Mouse (Mus musculus) spleen, adult 2 months (tissue): Measurements from ENCODE around the gene Gpc6. TPM values are rescaled to one million over a fixed set of nuclear protein-coding genes. Genes with fewer than 3 reads are reported as not detected.

Experiments
- DNase-seq, 2 experiments: peaks; one replicate each; pipeline versions ENCODE4 v3.0.0 to v3.0.0-alpha.2; 2012 to 2021; ENCODE audit warnings: low spot score in 2 of 2, low read depth in 1 of 2
- H3K27ac ChIP-seq: fragments of 200-500 bp; 2 replicates; pipeline ENCODE4 v1.5.1; 2012; ENCODE audit warnings: low read length, inconsistent platforms; ENCODE audit not compliant: insufficient read depth
- H3K27me3 ChIP-seq: fragments of 200-500 bp; 2 replicates; pipeline ENCODE4 v1.6.1; 2012; ENCODE audit warnings: mild to moderate bottlenecking, moderate library complexity, low read length, inconsistent platforms; ENCODE audit not compliant: control insufficient read depth, insufficient read depth
- H3K36me3 ChIP-seq: fragments of 200-500 bp; 2 replicates; pipeline ENCODE4 v1.6.1; 2012; ENCODE audit warnings: mild to moderate bottlenecking, low read length, inconsistent platforms; ENCODE audit not compliant: control insufficient read depth, insufficient read depth
- H3K4me1 ChIP-seq: fragments of 200-500 bp; 2 replicates; pipeline ENCODE4 v1.6.1; 2011; ENCODE audit warnings: inconsistent platforms; ENCODE audit not compliant: control insufficient read depth, insufficient read depth, insufficient read length
- H3K4me3 ChIP-seq: fragments of 200-500 bp; 2 replicates; pipeline ENCODE4 v1.5.1; 2011; ENCODE audit warnings: mild to moderate bottlenecking, inconsistent platforms; ENCODE audit not compliant: insufficient read depth, insufficient read length; ENCODE audit errors: extremely low read depth
- CTCF ChIP-seq: fragments of 200-500 bp; IDR thresholded peaks from 2 replicates; pipeline ENCODE4 v1.5.1; 2011; ENCODE audit warnings: mild to moderate bottlenecking, inconsistent platforms; ENCODE audit not compliant: insufficient read depth, insufficient read length, insufficient replicate concordance; ENCODE audit errors: extremely low read depth
- POLR2A ChIP-seq: fragments of 200-500 bp; IDR thresholded peaks from 2 replicates; pipeline ENCODE4 v1.6.1; 2011; ENCODE audit warnings: low read depth, low read length, inconsistent platforms
- WGBS: fragments of 180-500 bp; shearing (Covaris S2); methylation state at CpG from one replicate; pipeline ENCODE4 v1.1.7; 2018; 5-methylcytosine and 5-hydroxymethylcytosine counted together
- polyA plus RNA-seq: library from polyadenylated mRNA; depleted of rRNA; stranded (reverse); fragments of >200 nt; gene quantifications from 2 replicates; pipeline ENCODE4 v1.2.3, GENCODE M21; 2012

Gene Gpc6
- polyA plus RNA-seq, 1 experiment: 0.67 TPM

DNA sequence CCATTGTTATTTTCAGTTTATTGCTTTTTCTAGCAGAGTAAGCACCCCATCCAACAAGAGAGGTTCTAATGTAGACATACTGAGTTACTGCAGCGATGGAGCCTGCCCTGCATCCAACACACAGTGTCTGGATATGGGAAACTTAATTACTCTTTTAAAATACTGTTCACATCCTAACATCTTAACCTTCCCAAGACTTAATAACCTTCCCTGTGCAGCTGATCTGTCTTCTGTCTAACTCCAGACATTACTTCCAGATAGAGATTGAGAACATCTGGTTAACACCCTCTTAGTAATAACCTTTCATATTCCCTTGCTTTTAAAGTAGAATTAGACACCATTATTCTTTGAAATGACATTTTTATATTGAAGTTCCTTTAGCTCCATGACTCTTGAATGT is 407.1 kb downstream of the Gpc6 start:
- no peaks in the 10 kb centered on the region for H3K36me3 ChIP-seq
- no peak for TF ChIP-seq POLR2A
- TF ChIP-seq CTCF: no peak
- no peaks in the 10 kb centered on the region for H3K27me3 ChIP-seq
- WGBS: 81% methylated on average over 1 of the region's 1 CpGs
- no peak overlapping the region for H3K27ac ChIP-seq
- DNase-seq: no peak
- no peaks in the 10 kb centered on the region for H3K4me1 ChIP-seq
- H3K4me3 ChIP-seq: no peak overlapping the region

GRCm38 (mm10) chr14:117337271-117337670 is 412.2 kb downstream of the Gpc6 start:
- DNase-seq: no peak
- H3K27ac ChIP-seq: no peak overlapping the region
- no peaks in the 10 kb centered on the region for H3K27me3 ChIP-seq
- 85% methylated on average over 1 of the region's 1 CpGs for WGBS
- TF ChIP-seq CTCF (no peak), POLR2A (no peak)
- no peaks in the 10 kb centered on the region for H3K4me1 ChIP-seq
- no peak overlapping the region for H3K4me3 ChIP-seq
- no peaks in the 10 kb centered on the region for H3K36me3 ChIP-seq

GRCm38 (mm10) chr14:117340549-117340948 is 415.4 kb downstream of the Gpc6 start:
- DNase-seq: no peak
- H3K36me3 ChIP-seq: no peaks in the 10 kb centered on the region
- H3K27ac ChIP-seq: no peak overlapping the region
- H3K27me3 ChIP-seq: no peaks in the 10 kb centered on the region
- H3K4me1 ChIP-seq: no peaks in the 10 kb centered on the region
- 89% methylated on average over 4 of the region's 4 CpGs for WGBS
- TF ChIP-seq POLR2A (no peak), CTCF (no peak)
- H3K4me3 ChIP-seq: no peak overlapping the region

GRCm38 (mm10) chr14:117344505-117344904 is 419.4 kb downstream of the Gpc6 start:
- H3K27me3 ChIP-seq: no peaks in the 10 kb centered on the region
- no peak for TF ChIP-seq CTCF
- TF ChIP-seq POLR2A: no peak

GRCm38 (mm10) chr14:117346372-117346885 is 421.3 kb downstream of the Gpc6 start:
- Histone ChIP-seq H3K27me3 (no peaks in the 10 kb centered on the region), H3K36me3 (no peaks in the 10 kb centered on the region), H3K4me3 (no peak overlapping the region), H3K27ac (no peak overlapping the region), H3K4me1 (no peaks in the 10 kb centered on the region)
- DNase-seq: no peak
- WGBS: 87% methylated on average over 6 of the region's 6 CpGs
- TF ChIP-seq CTCF (no peak), POLR2A (no peak)

More at GRCm38 (mm10) chr14:117344505-117344904, 419.4 kb downstream of the Gpc6 start:
- DNase-seq: no peak
- H3K27ac ChIP-seq: no peak overlapping the region
- no peaks in the 10 kb centered on the region for H3K4me1 ChIP-seq
- H3K36me3 ChIP-seq: no peaks in the 10 kb centered on the region
- WGBS: 91% methylated on average over 6 of the region's 6 CpGs
- H3K4me3 ChIP-seq: no peak overlapping the region

GRCm38 (mm10) chr14:117351296-117351695 is 426.2 kb downstream of the Gpc6 start:
- no peak overlapping the region for H3K27ac ChIP-seq
- no peaks in the 10 kb centered on the region for H3K4me1 ChIP-seq
- H3K27me3 ChIP-seq: no peaks in the 10 kb centered on the region
- no peaks in the 10 kb centered on the region for H3K36me3 ChIP-seq
- DNase-seq: no peak
- TF ChIP-seq CTCF: no peak
- no peak for TF ChIP-seq POLR2A
- no peak overlapping the region for H3K4me3 ChIP-seq
- WGBS: 90% methylated on average over 7 of the region's 7 CpGs

DNA sequence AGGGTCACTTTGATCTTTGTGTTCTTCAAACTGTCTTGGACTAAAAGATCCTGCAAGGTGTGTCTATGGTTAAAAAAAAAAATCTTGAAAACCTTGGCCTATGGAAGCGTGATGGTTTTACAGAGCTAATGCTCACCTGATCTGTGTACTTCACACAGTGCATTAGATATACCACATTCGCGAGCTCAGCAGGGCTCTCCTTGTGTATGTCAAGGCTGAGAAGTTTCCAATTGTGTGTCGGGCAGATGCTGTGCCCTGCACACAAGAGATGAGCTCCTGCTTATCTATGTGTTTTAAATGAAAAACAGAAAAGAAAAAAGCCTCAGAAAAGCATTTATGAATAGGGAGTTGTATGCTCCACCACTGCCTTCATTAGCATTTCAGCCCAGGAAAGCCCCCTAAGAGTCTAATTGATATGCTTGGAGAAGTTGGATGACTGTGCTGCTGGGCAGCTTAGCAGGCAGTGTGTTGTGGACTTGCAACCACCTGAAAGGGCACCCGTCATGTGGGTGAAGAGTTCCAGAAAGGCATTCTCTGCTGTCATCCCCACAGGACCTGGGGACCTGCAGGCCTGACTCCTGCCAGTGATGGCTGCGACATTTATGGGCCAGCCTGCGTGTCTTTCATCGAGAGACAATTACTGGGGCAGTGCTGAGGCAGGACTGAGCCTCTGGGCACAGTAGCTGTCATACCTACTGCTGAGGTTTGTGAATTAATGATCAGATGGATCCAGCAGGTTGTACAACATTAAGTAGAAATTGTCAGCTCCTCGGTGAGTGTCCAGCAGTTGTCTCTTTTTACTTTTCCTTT is 436.2 kb downstream of the Gpc6 start:
- 83% methylated on average over 9 of the region's 9 CpGs for WGBS

More for the DNA sequence above, 436.2 kb downstream of the Gpc6 start:
- H3K36me3 ChIP-seq: no peaks in the 10 kb centered on the region
- DNase-seq: no peak
- H3K27me3 ChIP-seq: no peaks in the 10 kb centered on the region
- TF ChIP-seq CTCF (no peak), POLR2A (no peak)
- no peak overlapping the region for H3K27ac ChIP-seq
- H3K4me1 ChIP-seq: no peaks in the 10 kb centered on the region
- no peak overlapping the region for H3K4me3 ChIP-seq
